Mouse (Mus musculus) bone marrow, adult 2 months (tissue): ENCODE measurements around the gene Dnajc16.

ENCODE experiments used
- CTCF ChIP-seq: fragments of 200-500 bp; IDR thresholded peaks from 2 replicates; pipeline ENCODE4 v1.5.1; 2011; ENCODE audit warnings: low read length, control low read depth; ENCODE audit not compliant: control insufficient read depth, insufficient read depth
- POLR2A ChIP-seq: fragments of 200-500 bp; IDR thresholded peaks from 2 replicates; pipeline ENCODE4 v1.6.1; 2011; ENCODE audit warnings: low read depth, mild to moderate bottlenecking, control low read depth, low read length, borderline replicate concordance; ENCODE audit not compliant: control insufficient read depth

GRCm38 (mm10) chr4:141757124-141757523 lies 33.6 kb downstream of the Dnajc16 start:
- TF ChIP-seq POLR2A (no peak), CTCF (no peak)
